Mouse (Mus musculus) spleen, adult 18-20 months (tissue): ENCODE results near the gene Aig1.

Experiments
- DNase-seq, 2 experiments: peaks; one replicate each; pipeline ENCODE4 v3.0.0; 2022; ENCODE audit warnings: mixed read lengths in 2 of 2

Gene Aig1

GRCm38 (mm10) chr10:13849205-13849604 lies 19.6 kb downstream of the Aig1 start:
- no peak for DNase-seq

- no peak for DNase-seq
These were observed 23.9 kb downstream of the Aig1 start for GRCm38 (mm10) chr10:13844864-13845263.

GRCm38 (mm10) chr10:13843746-13844145 lies 25.0 kb downstream of the Aig1 start:
- DNase-seq: no peak

GRCm38 (mm10) chr10:13842855-13843254 lies 25.9 kb downstream of the Aig1 start:
- DNase-seq: no peak

- no peak for DNase-seq
These were observed 30.2 kb downstream of the Aig1 start for GRCm38 (mm10) chr10:13838511-13839126.

- no peak for DNase-seq
These were observed 30.9 kb downstream of the Aig1 start for GRCm38 (mm10) chr10:13837709-13838456.

- no peak for DNase-seq
These were observed 31.8 kb downstream of the Aig1 start for GRCm38 (mm10) chr10:13836956-13837355.

- DNase-seq: no peak
These were observed 32.9 kb downstream of the Aig1 start for GRCm38 (mm10) chr10:13835737-13836475.

- no peak for DNase-seq
These were observed 34.7 kb downstream of the Aig1 start for GRCm38 (mm10) chr10:13834056-13834455.

- no peak for DNase-seq
These were observed 35.7 kb downstream of the Aig1 start for GRCm38 (mm10) chr10:13833066-13833566.

GRCm38 (mm10) chr10:13832546-13833033 lies 36.2 kb downstream of the Aig1 start:
- no peak for DNase-seq

- no peak for DNase-seq
These were observed 41.6 kb downstream of the Aig1 start for GRCm38 (mm10) chr10:13827150-13827549.

GRCm38 (mm10) chr10:13813591-13813990 lies 55.2 kb downstream of the Aig1 start:
- no peak for DNase-seq

GRCm38 (mm10) chr10:13808291-13808690 lies 60.5 kb downstream of the Aig1 start:
- DNase-seq: no peak

- no peak for DNase-seq
These were observed 62.0 kb downstream of the Aig1 start for GRCm38 (mm10) chr10:13806806-13807205.

- DNase-seq: no peak
These were observed 67.5 kb downstream of the Aig1 start for GRCm38 (mm10) chr10:13801296-13801695.

- DNase-seq: no peak
These were observed 75.3 kb downstream of the Aig1 start for GRCm38 (mm10) chr10:13793458-13793857.

- DNase-seq: no peak
These were observed 76.0 kb downstream of the Aig1 start for GRCm38 (mm10) chr10:13792788-13793187.

- DNase-seq: no peak
These were observed 79.2 kb downstream of the Aig1 start for GRCm38 (mm10) chr10:13789604-13790003.

GRCm38 (mm10) chr10:13788057-13788456 lies 80.7 kb downstream of the Aig1 start:
- no peak for DNase-seq

GRCm38 (mm10) chr10:13782774-13783173 lies 86.0 kb downstream of the Aig1 start:
- no peak for DNase-seq

- no peak for DNase-seq
These were observed 86.5 kb downstream of the Aig1 start for GRCm38 (mm10) chr10:13782235-13782757.

GRCm38 (mm10) chr10:13776014-13776413 lies 92.8 kb downstream of the Aig1 start:
- no peak for DNase-seq
